Mouse (Mus musculus) lung, postnatal 14 days (tissue): ENCODE measurements at regions not wholly inside any gene's neighbourhood (a gene's known extent, or its start where the extent isn't known, plus 50 kb on each side); places are given as distances from the start of the nearest gene placed in this dataset.

Experiments used
- DNase-seq: peaks from one replicate; pipeline ENCODE4 v3.0.0; 2021

DNA sequence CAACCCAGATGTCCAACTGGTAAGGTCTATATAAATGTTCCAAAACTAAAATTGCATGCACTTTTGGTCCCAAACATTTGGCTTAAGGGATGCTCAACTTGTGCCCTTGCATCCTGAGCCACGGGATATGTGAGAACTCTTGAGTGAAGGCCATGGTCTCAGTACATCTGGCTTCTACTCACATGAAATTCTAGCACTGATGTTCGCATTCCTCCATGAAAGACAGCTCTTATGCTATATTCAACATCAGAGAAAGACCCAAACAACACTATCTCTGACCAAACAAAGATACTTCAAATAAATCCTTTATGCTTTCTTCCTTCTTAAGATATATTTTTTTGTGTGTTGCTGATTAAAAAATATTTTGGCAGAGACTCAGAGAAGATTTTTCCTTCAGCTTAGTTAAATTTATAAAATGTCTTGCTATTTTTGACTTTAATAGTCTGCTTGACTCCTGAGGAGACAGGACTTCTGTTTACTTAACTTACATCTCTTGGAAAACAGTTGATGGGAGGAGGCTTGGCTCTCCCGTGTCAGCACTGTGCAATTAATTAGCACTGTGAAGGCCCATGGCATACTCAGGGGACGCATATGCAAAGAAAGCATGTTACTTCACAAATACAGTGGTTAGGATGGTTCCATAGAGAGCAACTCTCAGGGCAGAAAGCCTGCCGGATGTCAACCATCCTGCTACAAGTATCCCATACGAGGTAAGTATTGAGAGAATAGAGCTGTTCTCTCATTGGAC is 230.9 kb downstream of the Gm19410 start:
- no peak for DNase-seq

DNA sequence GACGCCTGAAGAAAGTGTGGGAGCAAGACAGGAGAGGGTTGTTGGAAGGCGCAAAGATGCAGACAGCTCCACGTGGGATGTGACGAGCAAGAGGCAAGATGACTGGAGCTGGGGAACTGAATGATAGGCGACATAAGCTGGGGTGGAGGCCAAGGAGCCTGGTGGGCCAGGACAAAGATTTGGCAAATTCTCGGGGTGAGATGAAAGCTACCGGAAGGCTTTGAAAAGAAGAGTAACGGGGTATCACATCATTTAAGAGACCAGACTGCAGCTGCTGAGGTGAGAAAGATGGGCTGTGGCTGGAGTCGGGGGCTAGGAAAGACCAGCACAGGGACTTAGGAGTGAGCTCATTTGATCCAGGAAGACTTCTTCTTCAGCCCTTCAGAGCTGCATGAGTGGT is 234.0 kb downstream of the Gm19410 start:
- DNase-seq, result peak; percentile 28

DNA sequence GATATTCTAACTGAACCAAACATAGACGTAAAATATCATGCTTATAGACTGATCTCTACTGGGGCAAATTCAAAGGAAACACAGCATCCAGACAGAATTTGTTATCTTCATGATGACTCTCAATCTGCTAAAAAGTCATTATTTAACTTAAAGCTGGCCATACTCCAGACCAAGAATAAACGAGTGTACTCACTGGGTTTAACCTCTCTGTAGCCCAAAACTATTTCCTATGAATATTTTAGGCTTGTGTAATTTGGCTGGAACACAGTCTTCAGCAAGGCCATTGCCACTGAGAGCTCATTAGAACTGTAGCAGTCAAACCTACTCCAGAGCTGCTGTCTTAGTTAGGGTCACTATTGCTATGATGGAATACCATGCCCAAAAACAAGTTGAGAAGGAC is 238.8 kb downstream of the Gm19410 start:
- DNase-seq, result no peak

DNA sequence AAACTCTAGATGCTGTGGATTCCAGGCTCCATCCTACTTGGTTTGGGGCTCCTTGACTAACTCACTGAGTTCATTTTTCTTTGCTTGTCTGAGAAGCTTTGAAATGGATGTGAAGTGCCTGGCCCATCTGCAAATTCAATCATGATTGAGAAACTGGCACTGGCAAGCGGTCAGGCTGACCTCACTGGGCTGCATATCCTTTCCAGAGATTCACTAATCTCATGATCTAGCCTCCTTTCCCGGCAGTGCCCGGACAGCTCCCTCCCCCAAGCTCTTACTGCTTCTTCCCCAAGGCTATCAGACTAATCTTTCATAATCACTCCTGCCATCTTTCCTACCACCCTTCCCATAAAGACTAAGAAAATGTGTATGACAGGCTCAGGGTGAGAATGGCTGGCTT is 239.9 kb downstream of the Gm19410 start:
- no peak for DNase-seq

DNA sequence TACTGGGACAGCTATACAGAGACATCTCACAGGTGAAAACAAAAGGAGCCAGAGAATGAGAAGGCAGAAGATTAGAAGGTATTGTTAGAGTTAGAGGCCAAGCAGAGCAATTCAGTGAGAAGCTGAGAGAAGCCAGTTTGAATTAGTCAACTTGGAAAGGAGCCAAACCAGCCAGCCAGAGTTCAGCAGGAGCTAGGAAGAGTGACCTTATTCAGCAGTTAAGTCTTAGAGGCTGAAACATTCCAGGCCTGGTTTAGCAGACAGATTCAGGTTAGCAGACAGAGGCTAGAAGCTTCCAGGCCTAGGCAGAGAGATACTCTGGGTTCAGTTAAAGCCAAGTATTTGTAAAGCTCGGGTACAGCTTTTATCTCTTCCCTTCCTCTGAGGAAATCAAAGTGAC is 242.1 kb downstream of the Gm19410 start:
- no peak for DNase-seq

DNA sequence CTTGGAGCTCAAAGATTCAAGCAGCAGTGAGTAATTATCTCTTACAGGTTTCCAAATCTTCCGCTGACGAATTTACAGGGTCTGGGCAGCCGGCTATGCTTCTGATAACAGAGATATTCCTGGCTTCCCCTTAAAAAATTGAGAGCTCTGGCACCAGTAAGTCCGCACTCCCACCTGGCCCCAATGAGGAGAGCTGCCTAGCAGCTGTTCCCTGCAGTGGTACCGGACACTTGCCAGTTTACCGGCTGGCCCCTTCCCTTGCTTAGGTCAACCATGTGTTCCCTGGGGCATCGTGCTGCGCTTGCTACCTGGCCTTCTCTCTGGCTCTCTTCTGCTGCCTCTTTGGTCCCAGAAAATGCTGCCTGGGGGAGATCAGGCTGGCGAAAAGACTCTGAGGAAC is 244.0 kb downstream of the Gm19410 start:
- DNase-seq, result no peak

DNA sequence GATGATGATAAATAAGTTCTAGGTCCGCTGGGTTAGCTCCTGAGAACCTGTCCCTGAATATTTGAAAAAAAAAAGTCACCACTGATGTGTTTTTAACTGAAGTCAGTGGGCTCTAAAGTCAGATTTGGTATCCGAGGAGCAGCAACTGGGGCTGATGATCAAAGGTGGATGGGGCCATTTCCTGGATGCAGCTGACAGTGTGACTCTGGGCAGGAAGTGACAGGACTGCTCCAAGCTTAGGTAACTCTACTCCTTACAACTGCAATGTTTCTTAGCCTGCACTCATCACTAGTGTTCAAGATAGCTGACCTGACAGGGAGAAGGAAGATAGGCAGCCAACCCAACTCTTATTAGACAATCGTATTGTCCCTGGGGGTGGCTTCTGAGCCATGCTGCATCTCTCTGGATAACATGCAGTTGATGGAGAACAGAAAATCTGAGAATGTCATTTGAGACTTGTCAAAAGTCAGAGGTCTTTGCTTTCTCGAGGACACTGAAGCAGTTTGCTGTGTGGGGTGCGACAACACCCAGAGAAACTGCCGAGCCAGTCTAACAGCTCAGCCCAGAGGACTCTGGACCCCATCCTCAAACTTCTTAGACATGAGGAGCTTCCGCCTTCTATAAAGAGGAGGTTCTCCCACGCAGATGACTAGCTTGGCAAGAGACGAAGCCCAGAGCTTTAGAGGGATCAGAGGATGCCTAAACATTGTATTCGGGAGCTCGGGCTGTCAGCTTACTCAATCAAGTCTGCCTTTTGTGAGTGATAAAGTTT is 245.0 kb downstream of the Gm19410 start:
- no peak for DNase-seq

DNA sequence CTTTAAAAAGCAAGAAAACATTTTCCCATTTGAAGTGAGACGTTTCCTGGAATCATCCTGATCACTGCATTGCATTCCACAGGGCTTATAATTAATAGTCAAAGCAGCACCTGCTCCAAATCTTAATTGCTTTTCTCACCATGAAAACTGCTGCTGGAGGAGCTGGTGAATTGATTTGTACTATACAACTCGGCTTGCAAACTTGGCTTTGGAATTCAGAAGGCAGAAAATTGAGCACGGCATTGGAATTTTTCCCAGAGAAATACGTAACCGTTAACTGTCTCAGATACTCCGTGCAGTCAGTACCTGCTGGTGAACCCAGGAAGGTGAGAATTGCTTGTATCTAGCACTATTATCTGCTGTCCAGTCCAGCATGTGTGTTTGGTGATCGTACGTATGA is 249.3 kb downstream of the Gm19410 start:
- no peak for DNase-seq

DNA sequence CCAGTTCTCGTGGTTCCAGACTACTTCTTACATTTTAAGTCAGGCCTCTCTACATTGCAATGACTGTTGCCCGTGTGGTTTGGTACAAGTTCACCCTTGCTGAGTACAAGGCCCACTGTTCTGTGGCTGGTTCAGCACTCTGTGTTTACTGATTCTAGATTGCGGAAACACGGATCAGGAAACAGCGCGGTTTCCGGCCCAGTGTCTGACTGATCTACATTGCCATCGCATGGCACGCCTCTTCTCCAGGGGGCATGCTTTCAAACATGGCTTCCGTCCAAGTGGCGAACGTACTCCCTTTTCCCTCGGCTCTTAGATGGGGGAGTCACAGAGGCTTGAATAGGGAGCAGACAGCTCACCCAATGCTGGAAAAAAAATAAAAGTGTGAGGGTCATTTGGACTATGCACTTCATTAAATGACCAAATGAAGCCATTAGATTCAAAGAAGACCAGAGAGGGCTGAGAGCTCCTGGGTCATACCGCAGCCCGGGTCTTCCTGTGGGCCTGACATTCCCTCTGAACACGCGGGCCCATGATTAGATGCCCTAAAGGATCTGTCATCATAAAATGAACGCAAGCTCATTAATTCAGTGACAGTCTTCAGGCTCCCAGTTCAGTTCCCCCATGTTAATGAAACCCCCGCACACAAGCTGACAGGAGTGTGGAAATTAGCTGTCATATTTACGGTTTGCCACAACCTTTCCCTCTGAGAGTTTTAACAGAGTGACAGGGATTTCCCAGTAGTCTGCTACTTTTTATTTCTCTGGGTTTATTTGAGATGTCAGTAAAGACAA is 250.9 kb downstream of the Gm19410 start:
- DNase-seq, result peak; percentile 59

DNA sequence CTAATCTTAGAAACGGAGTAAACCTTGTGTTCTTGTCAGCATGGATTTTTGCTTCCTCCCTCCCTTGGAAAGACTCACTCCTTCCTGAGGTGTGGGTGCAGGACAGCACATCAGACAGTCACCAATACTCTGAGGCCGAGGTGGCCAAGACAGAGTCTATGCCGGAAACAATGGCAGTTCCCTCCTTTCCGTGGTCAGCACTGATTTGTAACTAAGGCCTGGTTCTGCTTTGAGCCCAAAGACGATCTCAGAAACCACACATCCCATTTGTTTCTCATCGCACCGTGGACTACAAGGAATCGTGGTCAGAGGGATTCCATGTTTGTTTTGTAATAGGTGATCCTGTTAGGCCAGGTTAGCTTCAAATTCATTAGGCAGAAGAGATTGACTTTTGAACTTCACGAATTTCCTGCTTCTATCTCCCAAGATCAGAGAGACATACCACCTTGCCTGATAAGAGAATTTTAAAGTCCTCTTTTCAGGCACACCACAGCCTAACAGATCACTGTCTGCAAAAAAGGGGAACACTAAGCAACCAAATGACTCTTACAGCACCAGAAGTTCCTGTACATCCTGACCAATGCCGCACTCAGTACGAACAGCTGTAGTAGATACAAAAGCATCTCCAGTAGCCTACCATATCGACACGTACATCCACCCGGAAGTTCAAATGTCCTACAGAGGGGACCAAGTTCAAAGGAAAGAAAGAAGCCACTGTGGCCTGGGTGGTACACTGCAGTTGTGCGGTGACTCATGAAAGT is 253.6 kb downstream of the Gm19410 start:
- DNase-seq, result no peak

DNA sequence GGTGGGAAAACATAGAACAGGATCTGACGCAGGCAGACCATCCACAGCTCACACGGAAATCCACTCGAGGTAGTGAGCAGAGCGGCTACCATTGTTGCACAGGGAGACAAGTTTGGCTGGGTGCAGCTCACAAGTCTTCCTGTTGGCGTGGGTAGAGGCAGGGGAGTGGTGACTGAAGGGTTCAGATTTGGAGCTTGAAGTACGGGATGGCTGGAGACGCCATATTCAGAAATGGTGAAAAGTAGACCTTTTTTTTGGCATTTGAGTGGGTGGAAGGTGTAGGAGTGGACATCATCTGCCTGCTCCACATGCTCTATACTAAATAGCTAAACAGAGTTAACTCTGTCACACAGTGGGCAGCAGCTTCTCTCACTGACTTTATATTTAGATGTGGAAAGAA is 254.3 kb downstream of the Gm19410 start:
- DNase-seq, result no peak

DNA sequence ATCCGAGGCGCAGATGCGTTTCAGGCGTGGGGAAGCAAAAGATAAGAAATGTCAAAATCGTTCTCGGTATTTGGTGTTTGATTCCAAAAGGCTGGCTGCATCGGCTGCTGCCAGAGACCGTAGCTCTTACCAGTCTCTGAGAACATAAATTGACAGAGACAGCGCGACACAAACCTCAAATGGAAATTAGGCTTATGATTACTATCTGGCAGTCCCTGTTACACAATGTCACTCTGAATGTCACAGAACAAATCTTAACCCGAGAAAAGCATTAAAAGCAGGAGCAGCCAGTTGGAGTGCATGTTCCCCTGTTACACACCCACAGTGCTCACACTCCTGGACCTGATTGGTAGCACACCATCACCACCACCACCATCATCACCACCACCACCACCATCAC is 262.0 kb downstream of the Gm19410 start:
- DNase-seq, result no peak

DNA sequence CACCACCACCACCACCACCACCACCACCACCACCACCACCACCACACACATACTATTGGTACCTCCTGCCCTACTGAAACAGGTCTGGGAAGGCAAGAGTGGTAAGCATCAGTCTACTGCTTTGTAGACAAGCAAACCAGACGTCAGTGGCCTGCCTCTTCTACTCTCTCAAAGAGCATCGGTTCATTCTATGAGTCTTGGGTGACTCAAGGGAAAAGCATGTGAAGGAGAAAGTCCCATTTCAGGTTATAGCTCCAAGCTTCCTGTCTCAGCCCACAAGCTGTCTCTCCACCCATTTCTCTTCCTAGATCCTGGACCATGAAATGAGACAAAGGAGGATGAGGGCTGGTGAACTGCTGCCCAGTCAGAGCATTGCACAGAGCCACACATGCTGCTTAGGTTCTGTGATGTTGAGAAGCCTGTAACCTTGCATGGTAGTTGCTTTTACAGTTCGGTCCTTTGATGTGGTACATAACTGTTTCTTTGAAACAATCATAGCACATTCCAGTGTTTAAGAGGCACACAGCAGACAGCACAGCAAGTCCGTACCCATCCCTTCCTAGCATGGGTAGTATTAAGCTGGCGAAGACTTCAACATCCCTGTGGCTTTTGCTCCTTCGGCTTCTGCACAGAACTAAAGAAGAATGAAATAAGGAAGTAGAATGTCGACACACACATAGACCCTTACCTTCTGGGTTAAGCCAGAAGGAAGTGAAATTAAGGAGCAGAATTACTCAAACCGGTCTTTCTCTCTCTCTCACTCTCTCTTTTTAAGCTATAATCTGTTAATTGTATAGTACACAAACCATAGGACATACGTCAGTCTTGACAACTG is 262.7 kb downstream of the Gm19410 start:
- DNase-seq, result no peak

DNA sequence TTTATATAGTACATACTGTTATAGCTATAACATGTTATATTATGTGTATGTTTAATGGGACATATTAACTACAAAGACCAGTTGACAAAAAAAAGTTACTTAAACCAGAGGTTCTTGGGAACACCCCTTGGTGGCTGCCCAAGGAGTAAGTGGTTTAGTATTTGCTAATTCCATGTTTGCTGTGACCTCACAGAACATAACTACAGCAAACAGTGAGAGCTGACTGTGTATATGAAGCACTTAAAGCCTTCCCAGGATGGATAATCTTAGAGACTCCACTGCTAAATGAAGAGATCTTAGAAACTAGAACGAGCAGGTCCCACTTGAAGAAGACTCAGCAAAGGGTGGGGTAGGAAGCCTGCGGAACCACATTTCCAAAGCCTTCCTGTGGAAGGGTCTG is 263.9 kb downstream of the Gm19410 start:
- no peak for DNase-seq

DNA sequence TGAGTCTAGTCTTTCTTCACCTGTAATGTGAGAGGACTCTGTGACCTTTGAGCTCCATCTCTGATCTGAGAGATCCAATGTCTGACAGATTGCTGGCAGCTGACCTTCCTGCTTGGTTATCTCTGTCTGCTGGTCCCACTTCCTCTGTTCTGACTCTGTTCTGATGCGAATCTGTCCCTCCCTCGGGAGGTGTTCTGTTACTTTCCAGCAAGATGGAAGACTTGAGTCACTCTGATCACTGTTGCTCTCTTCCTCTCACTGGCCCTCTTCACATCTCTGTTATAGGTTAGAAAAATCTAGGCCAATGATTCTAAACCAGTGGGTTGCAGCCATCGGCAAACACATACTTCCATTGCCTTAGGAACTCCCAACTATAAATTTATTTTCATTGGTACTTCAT is 264.6 kb downstream of the Gm19410 start:
- DNase-seq, result no peak

DNA sequence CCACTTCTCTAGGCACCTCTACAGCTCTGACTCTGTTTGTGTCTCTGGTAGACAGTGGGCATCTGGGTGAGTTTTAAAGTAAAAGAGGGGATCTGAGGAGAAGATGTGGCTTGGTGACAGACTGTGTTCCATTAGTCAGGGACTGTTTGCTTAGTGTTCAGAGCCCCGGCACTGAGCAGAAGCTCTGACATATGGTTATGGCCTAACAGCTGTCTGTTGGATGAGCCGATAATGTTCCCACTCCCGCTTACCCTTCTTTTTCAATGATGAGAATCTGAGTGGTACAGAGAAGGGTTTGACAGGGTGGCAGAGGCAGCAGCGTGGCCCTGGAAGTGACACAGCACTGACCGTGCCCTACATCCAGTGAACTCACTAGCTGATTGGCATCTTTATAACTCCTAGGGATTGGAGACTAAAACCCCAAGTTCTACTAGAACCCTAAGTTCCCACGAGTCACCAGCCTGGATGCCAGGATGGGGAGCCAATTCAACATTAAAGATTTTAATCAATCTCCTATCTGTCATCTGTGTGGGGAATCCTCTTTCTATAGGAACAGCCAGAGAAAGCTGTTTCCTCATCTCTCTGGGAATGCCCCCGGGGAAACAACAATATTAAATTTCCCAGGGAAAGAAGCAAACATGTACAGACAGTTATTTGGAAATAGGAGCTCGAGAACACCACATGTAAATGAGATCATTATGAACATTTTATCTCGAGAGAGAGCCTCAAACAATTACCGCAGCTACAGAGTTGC is 266.6 kb downstream of the Gm19410 start:
- DNase-seq, result no peak

DNA sequence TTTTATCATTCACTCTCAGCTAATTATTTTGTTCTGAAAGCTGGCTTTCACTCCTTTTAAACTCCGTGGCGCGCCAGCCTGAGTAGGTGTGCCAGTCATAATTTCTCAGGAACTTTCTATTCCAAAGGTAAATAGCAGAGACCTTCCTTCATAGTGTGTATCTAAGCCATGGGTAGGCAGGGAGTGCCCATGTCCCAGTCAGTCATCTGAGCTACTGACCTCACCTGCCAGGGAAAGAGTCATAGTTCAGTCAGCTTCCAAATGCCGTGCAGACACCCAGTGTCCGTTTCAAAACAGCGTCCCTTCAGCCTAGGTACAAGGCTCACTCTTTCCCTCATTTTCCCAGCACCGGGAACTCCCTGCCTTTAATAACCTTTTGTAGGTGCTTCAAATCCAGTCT is 269.7 kb downstream of the Gm19410 start:
- no peak for DNase-seq

DNA sequence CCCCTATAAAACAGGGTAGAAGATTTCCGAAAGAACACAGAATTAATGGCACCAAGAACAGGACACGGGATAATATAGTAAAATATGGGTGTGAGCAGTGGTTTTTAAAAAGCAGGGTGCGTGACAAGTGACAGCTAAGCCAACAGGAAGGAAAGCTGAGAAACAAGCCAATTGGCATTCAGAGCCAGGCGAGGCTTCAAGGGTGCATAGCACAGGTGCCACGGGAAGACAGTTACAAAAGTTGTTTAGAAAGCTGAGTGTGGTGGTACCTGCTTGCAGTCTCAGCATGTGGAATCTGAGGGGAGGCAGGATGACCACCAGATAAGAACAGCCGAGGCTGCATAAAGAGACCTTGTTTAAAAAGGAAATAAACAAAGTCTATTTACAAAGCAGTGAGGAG is 270.7 kb downstream of the Gm19410 start:
- no peak for DNase-seq

DNA sequence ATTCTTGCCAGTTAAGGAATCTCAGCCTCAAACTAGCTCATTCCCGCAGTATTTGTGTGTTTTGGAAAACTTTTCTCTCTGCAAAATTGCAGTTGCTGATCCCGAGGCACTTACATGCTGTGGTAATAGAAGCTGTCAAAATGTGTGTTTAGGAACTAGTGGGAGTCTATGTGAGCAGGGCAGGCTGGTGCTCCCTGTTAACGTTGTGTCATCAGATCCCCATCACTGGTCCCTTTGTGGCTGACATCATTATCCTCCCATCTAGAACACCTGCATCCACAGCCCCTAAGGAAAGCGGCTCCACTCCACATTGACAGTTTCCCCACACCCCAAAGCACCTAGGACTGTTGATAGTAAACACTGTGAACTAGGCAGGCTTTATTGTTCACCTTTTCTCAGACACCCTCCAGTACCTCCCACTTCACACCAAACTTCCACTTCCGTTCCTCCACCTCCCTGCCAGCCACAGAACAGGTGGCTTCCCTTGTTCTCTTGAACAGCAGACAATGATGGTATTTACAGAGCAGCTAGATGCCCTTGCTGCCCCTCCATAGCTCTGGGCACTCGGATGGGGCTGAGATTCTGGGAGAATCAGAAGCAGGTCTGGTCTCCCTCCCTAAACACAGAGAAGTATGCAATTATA is 275.8 kb downstream of the Gm19410 start:
- no peak for DNase-seq

DNA sequence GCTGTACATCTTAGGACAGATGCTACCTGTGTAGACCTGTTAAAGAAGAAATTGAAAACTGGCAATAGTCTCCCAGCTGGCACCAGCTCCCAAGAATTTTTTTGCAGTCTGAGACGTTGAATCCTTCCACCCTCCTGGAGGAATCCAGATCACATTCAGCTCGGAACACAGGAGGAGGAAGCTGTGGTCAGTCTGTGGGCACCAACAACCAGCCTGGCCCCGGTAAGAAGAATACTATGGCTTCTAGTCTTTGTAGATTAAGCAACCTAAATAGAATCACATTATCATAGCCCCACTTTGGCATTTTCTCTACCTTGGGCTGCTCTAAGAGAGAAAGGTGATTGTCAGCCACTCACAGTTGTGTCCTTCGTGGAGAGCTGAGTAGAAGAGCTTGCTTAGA is 277.0 kb downstream of the Gm19410 start:
- DNase-seq, result no peak
